ENCODE assay signal across 11 mouse cellular contexts in the genomic region with DNA sequence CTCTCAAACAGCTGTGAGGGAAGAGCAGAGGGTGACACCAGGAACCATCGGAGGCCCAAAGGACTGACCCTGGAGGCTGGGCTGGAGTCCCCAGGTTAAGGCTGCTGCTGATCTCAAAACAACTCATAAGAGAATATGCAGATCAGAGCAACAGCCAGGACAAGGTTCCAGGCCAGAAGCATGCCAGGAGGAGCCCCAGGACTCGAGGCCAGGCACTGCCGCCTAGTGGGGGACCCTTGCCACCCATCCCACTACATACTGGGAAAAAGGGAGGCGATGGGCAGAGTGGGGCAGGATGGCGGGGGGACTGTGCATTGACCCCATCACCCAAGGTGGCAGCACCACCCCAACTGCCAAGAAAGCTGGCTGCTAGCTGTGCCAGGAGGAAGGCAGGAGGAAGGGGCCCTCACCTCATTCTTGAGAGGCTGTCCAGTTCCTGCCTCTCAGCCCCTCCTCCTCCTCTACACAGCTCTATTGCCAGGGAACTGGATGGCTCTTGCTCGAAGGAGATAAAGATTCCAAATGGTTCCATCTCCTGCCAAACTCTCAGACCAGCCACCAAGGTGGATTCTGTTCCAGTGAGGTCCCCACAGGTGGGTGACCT.
DNase-seq lines count a peak whose midpoint lies in the region; ATAC-seq and TF ChIP-seq lines count a peak whose summit lies in the region.
"Had no signal": no experiment of that assay in that cellular context is flagged by ENCODE, and none has a peak within 500 bp of the region (broad histone marks: within the 10 kb centered on the region; RNA-seq: fewer than 3 reads in every experiment).

No protein-coding gene starts in this region.

- H3K36me3 ChIP-seq in hindbrain, postnatal 0 days (ENCODE audit: insufficient read depth, low read length), result no peaks in the 10 kb centered on the region
- no peaks in the 10 kb centered on the region for H3K36me3 ChIP-seq in hindbrain, embryonic 11.5 days (ENCODE audit: control insufficient read depth, insufficient read depth, low read length)
- no peaks in the 10 kb centered on the region for H3K36me3 ChIP-seq in midbrain, embryonic 10.5 days
- H3K36me3 ChIP-seq in midbrain, embryonic 15.5 days (replicated peaks), result no peaks in the 10 kb centered on the region
- no peaks in the 10 kb centered on the region for H3K36me3 ChIP-seq in stomach, postnatal 0 days (ENCODE audit: control insufficient read depth, insufficient read depth, low read length)
- H3K36me3 ChIP-seq: limb, embryonic 13.5 days; neural tube, embryonic 12.5 days had no signal

- H3K27ac ChIP-seq in hindbrain, postnatal 0 days, result no peak overlapping the region
- no peak overlapping the region for H3K27ac ChIP-seq in hindbrain, embryonic 11.5 days (ENCODE audit: low read depth, low read length)
- peak overlapping the region; percentile 57 for H3K27ac ChIP-seq in midbrain, embryonic 10.5 days (replicated peaks)
- no peak overlapping the region for H3K27ac ChIP-seq in midbrain, embryonic 15.5 days
- no peak overlapping the region for H3K27ac ChIP-seq in stomach, postnatal 0 days (replicated peaks)
- H3K27ac ChIP-seq: limb, embryonic 13.5 days; neural tube, embryonic 12.5 days had no signal

- peak; percentile 60 for TF ChIP-seq CTCF in hindbrain, postnatal 0 days (IDR thresholded peaks at IDR 0.05; ENCODE audit: low read depth)
- peak; percentile 69 for TF ChIP-seq CTCF in stomach, postnatal 0 days (IDR thresholded peaks at IDR 0.05; ENCODE audit: low read depth)

- TF ChIP-seq EP300 in stomach, postnatal 0 days (optimal IDR thresholded peaks at IDR 0.05), result no peak

- no peaks in the 10 kb centered on the region for H3K4me1 ChIP-seq in hindbrain, postnatal 0 days (ENCODE audit: insufficient read depth, low read length)
- H3K4me1 ChIP-seq in hindbrain, embryonic 11.5 days (replicated peaks; ENCODE audit: control insufficient read depth, insufficient read depth, low read length), result no peaks in the 10 kb centered on the region
- H3K4me1 ChIP-seq in midbrain, embryonic 10.5 days, result peaks cover 18% of the 10 kb centered on the region; the same call in 1 of the 2 replicates
- H3K4me1 ChIP-seq in midbrain, embryonic 15.5 days, result no peaks in the 10 kb centered on the region
- H3K4me1 ChIP-seq in stomach, postnatal 0 days (replicated peaks; ENCODE audit: control insufficient read depth, insufficient read depth), result no peaks in the 10 kb centered on the region
- H3K4me1 ChIP-seq: neural tube, embryonic 12.5 days had no signal

- no peak for ATAC-seq in hindbrain, postnatal 0 days
- ATAC-seq in hindbrain, embryonic 11.5 days (ENCODE audit: low FRiP score), result no peak
- ATAC-seq in midbrain, embryonic 15.5 days (replicated peaks), result no peak
- 0 out of 2 replicates have a peak, but pooled peaks have one; percentile 39 for ATAC-seq in stomach, postnatal 0 days (ENCODE audit: low FRiP score, low TSS enrichment)

- no peak overlapping the region for H3K4me2 ChIP-seq in hindbrain, postnatal 0 days (ENCODE audit: low read depth, low read length)
- no peak overlapping the region for H3K4me2 ChIP-seq in hindbrain, embryonic 11.5 days (replicated peaks; ENCODE audit: low read depth, low read length)
- no peak overlapping the region for H3K4me2 ChIP-seq in midbrain, embryonic 15.5 days
- no peak overlapping the region for H3K4me2 ChIP-seq in stomach, postnatal 0 days (replicated peaks; ENCODE audit: low read depth)
- H3K4me2 ChIP-seq: limb, embryonic 13.5 days; neural tube, embryonic 12.5 days had no signal

- no peaks in the 10 kb centered on the region for H3K27me3 ChIP-seq in hindbrain, postnatal 0 days (ENCODE audit: insufficient read depth, low read length)
- H3K27me3 ChIP-seq in hindbrain, embryonic 11.5 days (ENCODE audit: control insufficient read depth, insufficient read depth, low read length), result no peaks in the 10 kb centered on the region
- no peaks in the 10 kb centered on the region for H3K27me3 ChIP-seq in midbrain, embryonic 10.5 days (ENCODE audit: low read depth, poor library complexity, severe bottlenecking)
- no peaks in the 10 kb centered on the region for H3K27me3 ChIP-seq in midbrain, embryonic 15.5 days (replicated peaks)
- no peaks in the 10 kb centered on the region for H3K27me3 ChIP-seq in stomach, postnatal 0 days (ENCODE audit: control insufficient read depth, insufficient read depth, low read length)
- H3K27me3 ChIP-seq: limb, embryonic 13.5 days; neural tube, embryonic 12.5 days had no signal

- H3K9ac ChIP-seq in hindbrain, postnatal 0 days (replicated peaks; ENCODE audit: low read length), result no peak overlapping the region
- no peak overlapping the region for H3K9ac ChIP-seq in hindbrain, embryonic 11.5 days (ENCODE audit: low read depth, low read length)
- H3K9ac ChIP-seq in midbrain, embryonic 15.5 days, result no peak overlapping the region
- no peak overlapping the region for H3K9ac ChIP-seq in stomach, postnatal 0 days (ENCODE audit: low read length)
- H3K9ac ChIP-seq: limb, embryonic 13.5 days; neural tube, embryonic 12.5 days had no signal

- WGBS in hindbrain, postnatal 0 days, result 47% methylated on average over 6 of the region's 6 CpGs
- WGBS in hindbrain, embryonic 11.5 days, result 63% methylated on average over 6 of the region's 6 CpGs
- 58% methylated on average over 6 of the region's 6 CpGs for WGBS in midbrain, embryonic 10.5 days
- 46% methylated on average over 6 of the region's 6 CpGs for WGBS in midbrain, embryonic 15.5 days
- 48% methylated on average over 6 of the region's 6 CpGs for WGBS in stomach, postnatal 0 days

- no peaks in the 10 kb centered on the region for H3K9me3 ChIP-seq in hindbrain, postnatal 0 days (ENCODE audit: low read length)
- H3K9me3 ChIP-seq in hindbrain, embryonic 11.5 days (ENCODE audit: control insufficient read depth, low read length), result no peaks in the 10 kb centered on the region
- no peaks in the 10 kb centered on the region for H3K9me3 ChIP-seq in midbrain, embryonic 10.5 days (replicated peaks)
- H3K9me3 ChIP-seq in midbrain, embryonic 15.5 days, result no peaks in the 10 kb centered on the region
- H3K9me3 ChIP-seq in stomach, postnatal 0 days (ENCODE audit: control insufficient read depth, low read length), result no peaks in the 10 kb centered on the region
- H3K9me3 ChIP-seq: limb, embryonic 13.5 days; neural tube, embryonic 12.5 days had no signal

- no peak overlapping the region for H3K4me3 ChIP-seq in hindbrain, postnatal 0 days (ENCODE audit: low read length)
- H3K4me3 ChIP-seq in hindbrain, embryonic 11.5 days (ENCODE audit: low read depth, low read length), result no peak overlapping the region
- H3K4me3 ChIP-seq in midbrain, embryonic 10.5 days, result no peak overlapping the region
- no peak overlapping the region for H3K4me3 ChIP-seq in midbrain, embryonic 15.5 days
- no peak overlapping the region for H3K4me3 ChIP-seq in stomach, postnatal 0 days (ENCODE audit: low read depth, low read length)
- H3K4me3 ChIP-seq: limb, embryonic 13.5 days; neural tube, embryonic 12.5 days had no signal

- DNase-seq in adrenal gland, postnatal 25 days, result peak; percentile 7
- no peak for DNase-seq in adrenal gland, postnatal 14 days
- DNase-seq in hindbrain, postnatal 0 days (ENCODE audit: low spot score), result no peak
- DNase-seq in hindbrain, embryonic 11.5 days (ENCODE audit: low spot score), result no peak
- DNase-seq in midbrain, embryonic 10.5 days (ENCODE audit: low spot score), result no peak
- DNase-seq in stomach, postnatal 0 days (ENCODE audit: low spot score), result no peak
- DNase-seq in ovary, postnatal 14 days (ENCODE audit: low spot score), result no peak
- DNase-seq: cerebellum, adult 11-12 months had no signal
